Mouse (Mus musculus): ENCODE results near the gene Lmln. TPM values are rescaled to one million over a fixed set of nuclear protein-coding genes. Genes with fewer than 3 reads are reported as not detected.
"Not testable (repeated sequence)": the region's sequence is repeated elsewhere in the genome, so short reads cannot be mapped to it uniquely, and the experiment has no call there.

Gene Lmln
- total RNA-seq, 4 experiments from 2014 or later = 9.2 to 14.9 (median 11.5) TPM

DNA sequence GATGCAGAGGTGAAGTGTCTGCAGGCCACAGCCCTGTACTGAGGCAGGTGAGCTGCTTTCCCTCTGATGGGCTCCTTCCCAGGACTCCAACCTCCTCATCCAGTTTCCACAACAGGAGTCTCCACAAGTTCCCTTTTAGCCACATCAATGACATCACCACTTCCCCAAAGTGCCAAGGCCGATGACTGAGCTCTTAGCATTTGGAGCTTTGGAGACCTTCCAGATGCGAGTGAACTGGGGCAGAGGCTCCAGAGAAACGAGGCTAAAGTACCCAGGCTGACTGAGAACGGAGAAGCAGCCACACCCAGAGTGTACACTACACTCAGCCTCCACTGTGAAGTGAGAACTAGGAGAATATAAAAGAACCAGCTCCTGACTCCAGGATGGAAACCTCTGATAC lies 68.4 kb downstream of the Lmln start:
- DNase-seq (ENCODE audit: low spot score in 2 of 2) = no peak

DNA sequence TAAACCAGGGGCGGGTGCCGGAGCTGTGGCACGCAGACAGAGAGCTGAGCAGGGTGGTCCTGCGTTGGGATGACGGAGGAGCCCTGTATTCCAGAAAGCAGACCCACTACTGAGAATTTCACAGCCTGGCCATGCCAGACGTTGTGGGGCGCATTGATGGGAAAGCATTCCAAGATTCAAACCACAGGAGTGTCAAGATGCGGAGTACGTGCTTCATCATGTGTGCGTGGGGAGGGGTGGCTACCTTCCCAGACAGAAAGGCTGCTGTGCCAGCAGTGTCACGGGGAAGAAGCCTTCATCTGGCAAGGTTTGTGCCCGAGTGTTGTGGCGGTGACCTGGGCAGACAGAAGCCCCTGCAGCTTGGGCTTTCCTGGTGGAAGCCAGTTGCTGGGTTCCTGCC lies 70.9 kb downstream of the Lmln start:
- DNase-seq (ENCODE audit: low spot score in 2 of 2) = no peak

DNA sequence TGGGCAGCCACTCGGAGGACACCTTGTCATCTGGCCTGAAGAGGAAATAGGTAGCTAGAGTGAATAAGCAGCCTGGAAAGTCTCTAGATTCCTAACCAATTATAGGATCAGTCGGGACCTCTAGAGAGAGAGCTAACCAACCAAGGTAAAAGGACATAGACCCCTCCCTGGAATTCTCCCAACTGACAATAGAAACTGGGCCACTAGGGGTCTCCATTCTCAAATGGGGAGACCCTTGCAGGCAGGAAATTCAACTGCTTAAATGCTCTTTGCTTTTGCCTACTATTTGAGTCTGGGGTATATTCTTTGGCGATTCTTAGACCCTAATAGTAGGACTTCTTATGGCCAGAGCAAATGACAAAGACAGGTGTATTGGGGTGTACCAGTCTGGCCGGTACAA lies 72.8 kb downstream of the Lmln start:
- no peak for DNase-seq (ENCODE audit: low spot score in 2 of 2)

DNA sequence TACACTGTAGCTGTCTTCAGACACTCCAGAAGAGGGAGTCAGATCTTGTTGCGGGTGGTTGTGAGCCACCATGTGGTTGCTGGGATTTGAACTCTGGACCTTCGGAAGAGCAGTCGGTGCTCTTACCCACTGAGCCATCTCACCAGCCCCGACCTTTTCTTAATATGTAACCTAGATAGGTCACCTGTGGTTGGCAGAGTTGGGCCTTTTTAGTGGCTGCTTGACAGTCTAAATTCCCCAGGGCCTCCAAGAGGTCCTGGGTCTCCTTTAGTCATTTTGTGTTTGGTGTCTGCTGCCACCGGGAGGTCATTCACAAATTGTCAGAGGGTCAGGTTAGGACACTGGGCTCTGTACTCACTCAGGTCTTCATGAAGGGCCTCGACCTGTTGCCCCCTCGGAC lies 76.7 kb downstream of the Lmln start:
- not testable (repeated sequence) for DNase-seq (ENCODE audit: low spot score in 2 of 2)

DNA sequence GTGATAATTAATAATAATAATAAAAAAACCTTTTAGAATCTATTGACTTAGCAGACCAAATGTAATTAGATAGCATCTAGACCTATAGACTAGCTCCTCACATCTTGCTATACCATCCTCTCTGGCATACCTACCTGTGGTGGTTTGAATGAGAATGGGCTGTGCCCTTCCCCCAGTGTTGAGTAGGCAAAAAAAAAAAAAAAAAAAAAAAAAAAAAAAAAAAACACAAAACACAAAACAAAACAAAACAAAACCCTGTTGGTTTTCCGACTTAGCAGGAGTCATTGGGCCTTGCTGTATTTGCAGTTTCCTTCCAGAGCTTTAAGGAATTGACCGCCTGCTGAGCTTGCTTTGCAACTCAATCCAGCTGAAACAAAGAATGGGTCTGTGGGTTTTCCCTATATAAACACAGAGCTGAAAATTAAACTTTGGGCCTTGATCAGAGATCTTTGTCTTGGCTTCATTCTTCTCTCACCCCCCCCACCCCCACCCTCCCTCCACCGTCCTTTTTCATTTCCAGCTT lies 79.5 kb downstream of the Lmln start:
- no peak for DNase-seq (ENCODE audit: low spot score in 2 of 2)

DNA sequence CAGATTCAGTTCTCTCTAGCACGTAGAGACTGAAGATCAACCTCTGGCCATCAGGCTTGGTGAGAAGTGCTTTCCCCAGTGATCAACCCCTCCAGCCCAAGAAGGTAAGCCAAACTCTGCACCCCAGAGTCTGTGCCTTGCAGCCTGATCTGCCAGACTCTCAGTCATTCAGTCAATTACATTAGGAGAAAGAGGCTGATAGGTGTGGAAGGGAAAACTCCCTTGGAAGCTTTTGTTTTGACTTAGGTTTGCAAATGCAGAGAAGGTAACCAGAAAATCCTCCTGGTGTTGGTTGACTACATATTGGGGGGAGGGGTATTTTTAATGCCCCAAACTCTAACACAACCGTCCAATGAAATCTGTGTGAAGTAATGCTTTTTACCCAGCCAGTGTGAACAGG lies 81.1 kb downstream of the Lmln start:
- no peak for DNase-seq (ENCODE audit: low spot score in 2 of 2)

DNA sequence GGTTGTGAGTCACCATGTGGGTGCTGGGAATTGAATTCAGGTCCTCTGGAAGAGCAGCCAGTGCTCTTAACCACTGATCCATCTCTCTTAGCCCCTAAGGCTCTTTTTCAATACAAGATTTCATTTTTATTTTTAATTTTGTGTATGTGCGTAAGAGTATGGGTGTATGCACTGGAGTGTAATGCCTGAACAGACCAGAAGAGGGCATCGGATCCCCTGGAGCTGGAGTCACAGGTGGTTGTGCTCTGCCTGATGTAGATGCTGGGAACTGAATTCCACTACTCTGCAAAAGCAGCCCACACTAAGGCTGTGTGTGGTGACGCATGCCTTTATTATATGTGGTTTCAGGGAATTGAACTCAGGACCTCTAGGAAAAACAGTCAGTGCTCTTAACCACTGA lies 83.9 kb downstream of the Lmln start:
- no peak for DNase-seq (ENCODE audit: low spot score in 2 of 2)

DNA sequence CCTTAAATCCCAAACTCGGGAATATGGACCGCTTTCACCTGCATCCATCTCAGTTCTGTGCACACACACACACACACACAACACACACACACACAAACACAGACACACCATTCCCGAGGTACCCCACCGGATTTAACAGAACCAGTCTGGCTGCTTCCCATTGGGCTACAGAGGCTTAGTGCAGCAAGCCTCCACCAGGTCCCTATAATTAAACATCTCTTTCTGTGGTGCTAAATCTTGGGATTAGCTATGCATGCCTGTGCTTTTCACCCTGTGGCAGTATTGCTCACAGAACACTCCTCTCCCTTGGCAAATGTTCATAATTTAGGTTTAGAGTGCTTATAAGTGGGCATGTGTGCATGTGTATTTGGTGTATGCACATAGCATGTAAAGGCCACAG lies 85.8 kb downstream of the Lmln start:
- DNase-seq (ENCODE audit: low spot score in 2 of 2) = no peak

DNA sequence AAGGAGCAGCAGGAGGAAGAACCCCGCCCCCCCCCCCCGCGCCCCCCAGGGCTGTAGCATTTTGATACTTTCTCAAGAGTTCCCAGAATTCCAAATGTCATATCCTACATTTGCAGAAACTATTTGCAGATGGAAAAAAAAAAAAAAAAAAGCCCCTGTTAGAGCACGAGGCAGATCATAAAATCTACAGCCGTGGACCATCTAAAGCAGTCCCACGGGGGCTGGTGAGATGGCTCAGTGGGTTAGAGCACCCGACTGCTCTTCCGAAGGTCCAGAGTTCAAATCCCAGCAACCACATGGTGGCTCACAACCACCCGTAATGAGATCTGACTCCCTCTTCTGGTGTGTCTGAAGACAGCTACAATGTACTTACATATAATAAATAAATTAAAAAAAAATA lies 88.6 kb downstream of the Lmln start:
- DNase-seq (ENCODE audit: low spot score in 2 of 2) = not testable (repeated sequence)

DNA sequence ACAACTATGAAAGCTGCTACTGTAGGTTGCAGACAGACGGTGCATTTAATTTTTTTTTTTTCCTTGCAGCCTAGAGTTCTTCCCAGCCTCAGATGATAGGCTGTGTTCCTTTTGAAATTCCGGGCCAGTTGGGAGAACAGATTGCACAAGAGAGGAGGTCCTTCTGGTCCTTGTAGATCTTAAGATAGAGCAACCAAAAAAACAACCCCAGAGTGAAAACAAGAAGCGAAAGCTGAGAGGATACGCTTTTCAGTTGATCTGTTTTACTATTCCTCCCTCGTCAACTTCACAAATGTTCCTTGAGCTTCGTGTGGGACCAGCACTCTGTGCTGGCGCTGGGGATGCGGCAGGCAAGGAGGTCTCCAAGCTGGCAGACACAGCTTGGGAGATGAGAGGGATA lies 89.2 kb downstream of the Lmln start:
- peak in 1 of 2 experiments; percentile 70 for DNase-seq (ENCODE audit: low spot score in 2 of 2)

DNA sequence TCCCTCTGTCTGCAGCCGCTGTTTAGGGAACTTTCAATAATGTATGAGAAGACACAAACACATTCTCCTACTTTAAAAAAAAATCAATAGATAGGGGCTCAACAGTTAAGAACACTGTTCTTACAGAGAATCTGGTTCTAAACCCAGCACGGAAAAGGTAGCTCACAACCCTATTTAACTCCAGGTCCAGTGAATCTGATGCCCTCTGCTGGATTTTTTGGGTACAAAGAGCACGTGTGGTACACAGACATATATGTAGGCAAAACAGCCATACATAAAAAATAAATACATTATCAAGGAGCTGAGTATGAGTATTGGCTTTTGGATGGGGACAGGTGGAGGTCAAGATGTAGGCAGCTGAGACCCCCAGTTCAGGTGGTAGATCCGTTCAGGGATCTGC lies 92.7 kb downstream of the Lmln start:
- no peak for DNase-seq (ENCODE audit: low spot score in 2 of 2)

DNA sequence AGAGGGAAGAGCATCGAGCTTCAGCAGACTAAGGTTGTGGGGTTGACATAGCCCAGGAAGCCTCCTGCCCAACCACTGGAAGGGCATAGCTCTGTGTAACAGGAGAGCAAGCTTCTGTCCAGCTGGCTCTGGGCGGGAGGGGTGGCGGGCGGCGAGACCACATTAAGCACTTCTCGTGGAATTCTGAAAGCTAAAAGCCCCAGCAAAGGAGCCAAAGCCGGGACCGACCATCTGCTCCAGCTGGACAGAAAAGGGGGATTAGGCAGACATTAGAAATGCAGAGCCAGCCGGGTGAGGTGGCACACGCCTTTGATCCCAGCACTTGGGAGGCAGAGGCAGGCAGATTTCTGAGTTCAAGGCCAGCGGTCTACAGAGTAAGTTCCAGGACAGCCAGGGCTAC lies 95.7 kb downstream of the Lmln start:
- no peak for DNase-seq (ENCODE audit: low spot score in 2 of 2)

DNA sequence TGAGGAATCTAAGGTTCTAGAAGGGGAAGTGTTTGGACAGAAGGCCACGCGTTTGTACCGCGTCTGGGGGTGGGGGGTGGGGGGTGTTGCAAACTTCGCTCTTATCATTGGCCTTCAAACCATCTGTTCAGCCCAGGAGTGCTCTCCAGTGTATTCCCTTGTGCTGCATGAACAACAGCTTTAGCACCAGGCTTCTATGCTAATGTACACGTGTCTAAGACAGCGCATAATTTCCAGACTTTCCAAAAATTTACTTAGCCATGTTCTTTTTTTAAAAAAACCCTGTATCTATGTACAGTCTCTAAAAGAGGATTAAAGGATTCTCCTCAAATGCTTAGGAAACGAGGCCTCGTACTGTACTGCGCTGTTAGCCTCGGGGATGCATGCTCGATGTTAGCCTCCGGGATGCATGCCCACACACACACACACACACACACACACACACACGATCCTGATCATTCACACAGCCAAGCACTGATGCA lies 96.3 kb downstream of the Lmln start:
- DNase-seq (ENCODE audit: low spot score in 2 of 2) = no peak

DNA sequence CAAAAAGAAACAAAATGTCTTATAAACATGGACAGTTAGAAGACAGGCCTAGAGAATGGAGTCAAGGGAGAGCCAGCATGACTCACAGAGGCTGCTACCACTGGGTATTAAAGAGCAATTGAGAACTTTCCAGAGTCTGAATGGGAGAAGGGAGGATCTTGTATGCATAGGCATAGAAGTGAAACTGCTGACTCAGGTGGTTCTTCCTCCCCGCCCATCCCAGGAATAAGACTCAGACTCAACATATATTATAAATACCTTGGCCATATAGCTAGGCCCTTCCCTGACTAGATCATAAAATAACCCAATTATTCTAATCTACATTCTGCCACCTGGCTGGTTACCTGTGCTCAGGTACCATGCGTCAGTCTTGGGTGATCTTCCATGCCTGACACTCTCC lies 97.0 kb downstream of the Lmln start:
- DNase-seq (ENCODE audit: low spot score in 2 of 2) = no peak

DNA sequence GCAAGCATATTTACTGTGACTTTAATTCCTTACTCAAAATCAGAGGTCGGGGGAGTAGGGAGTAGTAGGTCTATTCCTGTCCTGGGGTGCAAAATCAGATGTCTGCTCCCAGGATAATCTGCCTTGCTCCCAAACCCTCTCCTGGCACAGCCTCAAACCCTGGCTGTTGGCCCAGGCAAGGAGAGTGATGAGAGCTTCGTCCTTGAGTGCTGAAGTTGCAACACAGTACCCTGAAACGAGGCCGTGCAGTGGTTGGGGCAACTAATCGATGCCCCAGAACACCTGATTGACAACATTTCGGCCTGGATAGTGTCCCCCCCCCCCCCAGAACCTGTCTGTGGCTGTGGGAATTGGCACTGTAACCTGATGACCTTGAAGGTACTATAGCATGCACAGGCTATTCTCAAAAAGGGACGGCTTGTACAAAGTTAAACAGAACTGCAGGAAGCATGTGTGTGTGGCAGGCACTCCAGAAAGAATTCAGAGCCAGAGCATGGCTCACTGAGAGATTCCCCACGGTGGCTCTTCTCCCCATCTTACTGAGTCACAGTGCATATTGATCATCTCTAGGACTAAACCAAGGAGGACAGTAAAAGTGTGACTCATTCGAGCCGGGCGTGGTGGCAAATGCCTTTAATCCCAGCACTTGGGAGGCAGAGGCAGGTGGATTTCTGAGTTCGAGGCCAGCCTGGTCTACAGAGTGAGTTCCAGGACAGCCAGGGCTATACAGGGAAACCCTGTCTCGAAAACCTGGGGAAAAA lies 101.2 kb downstream of the Lmln start:
- no peak for DNase-seq (ENCODE audit: low spot score in 2 of 2)

DNA sequence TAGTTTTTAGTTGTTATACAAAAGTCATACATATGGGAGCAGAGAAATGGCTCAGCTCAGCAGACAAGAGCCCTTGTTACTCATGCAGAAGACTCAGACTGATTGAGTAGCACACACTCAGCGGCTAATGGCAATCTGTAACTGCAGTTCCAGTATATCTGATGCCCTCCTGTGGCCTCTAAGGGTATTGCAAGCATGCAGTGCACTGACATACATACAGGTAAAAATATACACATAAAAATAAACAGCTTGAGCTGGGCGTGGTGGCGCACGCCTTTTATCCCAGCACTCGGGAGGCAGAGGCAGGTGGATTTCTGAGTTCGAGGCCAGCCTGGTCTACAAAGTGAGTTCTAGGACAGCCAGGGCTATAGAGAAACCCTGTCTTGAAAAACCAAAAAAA lies 104.0 kb downstream of the Lmln start:
- DNase-seq (ENCODE audit: low spot score in 2 of 2) = not testable (repeated sequence)

DNA sequence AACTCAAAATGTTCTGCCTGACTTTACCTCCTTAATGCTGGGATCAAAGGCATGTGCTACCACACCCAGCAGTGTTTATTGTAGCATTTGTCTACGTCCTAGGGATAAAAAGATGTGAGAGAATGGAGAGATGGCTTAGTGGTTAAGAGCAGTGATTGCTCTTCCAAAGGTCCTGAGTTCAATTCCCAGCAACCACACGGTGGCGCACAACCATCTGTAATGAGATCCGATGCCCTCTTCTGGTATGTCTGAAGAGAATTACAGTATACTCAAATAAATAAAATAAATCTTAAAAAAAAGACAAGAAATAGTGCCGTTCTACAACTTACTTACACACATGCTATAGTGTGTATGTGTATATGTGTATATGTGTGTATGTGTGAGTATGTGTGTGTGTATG lies 105.2 kb downstream of the Lmln start:
- no peak for DNase-seq (ENCODE audit: low spot score in 2 of 2)

DNA sequence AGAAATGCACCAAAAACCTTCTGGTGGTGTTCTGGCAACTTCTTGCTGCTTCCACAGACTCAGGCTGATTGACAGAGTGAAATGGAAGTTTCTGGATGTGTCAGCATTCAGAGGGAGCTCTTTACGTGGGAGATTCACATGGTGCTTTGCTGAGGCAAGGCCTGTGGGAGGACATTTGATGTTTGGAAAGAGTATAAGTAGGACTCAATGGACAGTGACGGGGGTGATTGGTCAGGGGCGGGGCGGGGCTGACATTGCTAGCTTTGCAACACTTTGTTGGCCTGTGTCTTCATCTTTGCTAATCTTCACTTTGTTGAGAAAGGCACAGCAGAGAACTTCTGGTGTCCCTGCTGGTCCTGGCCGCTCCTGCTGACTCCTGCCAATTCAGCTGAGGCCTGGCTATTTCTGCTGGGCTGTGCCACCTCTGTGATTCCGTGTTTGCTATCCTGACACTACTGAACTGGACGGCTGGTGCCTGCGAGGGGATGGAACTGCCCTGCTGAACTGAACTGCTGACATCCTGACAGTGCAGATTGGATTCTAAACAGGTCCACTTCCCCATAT lies 107.2 kb downstream of the Lmln start:
- DNase-seq (ENCODE audit: low spot score in 2 of 2) = no peak

DNA sequence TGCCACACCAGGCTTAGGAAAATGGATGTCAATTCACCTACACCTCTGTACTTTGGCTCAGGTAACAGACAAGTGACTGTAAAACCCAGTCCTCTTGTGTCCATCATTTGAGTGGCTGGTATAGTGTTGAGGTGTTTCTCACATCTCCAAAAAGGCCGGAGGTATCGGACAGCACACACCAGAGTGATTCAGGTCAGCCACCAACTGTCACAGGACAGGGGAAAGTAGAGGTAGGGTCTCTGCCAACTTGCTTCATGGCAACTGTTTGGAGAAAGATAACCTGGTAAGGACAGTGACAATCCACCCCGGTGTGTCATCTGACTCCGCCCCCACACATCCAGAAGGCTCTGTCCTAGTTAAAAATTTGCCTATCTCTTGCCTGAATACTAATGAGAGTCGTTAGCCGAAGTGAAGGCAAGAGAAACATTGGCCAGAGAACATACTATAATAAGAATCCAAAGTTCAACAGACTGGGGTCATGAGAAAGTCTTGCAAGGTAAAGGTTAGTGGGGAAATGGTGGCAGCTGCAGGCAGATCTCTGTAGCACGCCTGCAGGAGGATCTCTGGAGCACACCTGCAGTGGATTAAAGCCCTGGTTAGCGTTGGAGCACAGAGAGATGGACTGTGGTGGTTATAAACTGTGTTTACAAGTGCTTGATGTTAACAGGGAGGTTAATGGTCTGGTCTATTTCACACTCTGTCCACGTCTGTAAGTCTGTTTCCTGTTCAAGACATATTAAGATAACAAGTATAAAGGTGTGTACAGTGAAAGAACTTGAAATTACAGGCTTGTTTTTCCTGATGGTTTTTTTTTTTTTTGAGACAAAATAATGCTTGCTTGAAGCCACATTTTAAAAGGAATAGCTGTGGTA lies 108.6 kb downstream of the Lmln start:
- DNase-seq (ENCODE audit: low spot score in 2 of 2) = no peak

DNA sequence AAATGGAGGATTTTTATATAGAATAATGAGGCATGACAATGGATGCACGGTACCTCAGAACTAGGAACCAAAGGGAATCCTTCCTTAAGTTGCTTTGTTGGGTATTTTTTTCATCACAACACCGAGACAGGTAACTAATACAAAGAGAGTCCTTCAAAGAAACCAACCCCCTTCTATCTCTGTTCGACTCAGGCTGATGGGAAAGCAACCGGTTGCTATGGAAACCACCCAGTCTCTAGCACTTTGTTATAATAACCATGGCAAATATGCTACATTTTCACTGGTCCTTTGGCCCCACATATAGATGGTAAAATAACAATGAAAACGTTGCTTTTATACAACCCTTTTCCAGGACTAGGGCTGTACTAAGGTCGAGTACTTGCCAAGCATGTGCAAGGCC lies 109.5 kb downstream of the Lmln start:
- DNase-seq (ENCODE audit: low spot score in 2 of 2) = no peak

DNA sequence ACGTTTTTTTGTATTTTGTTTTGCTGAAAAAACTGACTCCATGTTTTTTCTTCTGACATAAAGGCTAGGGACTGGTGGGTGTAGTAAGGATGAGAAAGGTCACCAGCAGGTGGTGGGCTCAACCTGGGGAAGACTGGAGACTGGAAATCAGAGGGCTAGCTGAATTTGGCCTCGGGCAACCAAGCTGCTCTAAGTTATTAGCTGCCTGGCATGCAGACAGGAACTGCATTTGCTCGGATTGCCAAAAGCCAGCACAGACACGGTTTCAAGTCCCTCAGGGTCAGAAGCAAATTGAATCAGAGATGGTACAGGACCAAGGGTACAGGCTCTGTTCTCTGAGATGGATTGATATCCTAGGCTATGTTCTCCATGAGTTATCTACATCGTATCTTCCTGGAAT lies 110.8 kb downstream of the Lmln start:
- DNase-seq (ENCODE audit: low spot score in 2 of 2) = no peak

DNA sequence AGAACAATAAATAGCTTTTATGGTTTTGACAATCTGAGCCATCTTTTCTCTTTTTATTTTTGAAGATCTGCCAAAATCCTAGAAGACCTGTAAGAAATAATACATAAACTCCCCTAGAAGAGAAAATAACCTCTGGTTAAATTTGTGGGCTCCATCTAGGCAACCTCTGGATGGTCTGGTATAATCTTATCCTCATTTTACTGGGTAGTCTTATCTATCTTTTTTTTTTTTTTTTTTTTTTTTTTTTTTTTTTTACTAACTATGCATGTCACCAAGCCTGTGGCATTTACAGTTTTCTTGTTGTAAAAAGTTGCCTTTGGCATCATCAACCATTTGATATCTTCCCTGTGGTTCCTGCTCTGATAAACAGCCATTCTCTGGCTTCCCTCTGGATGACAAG lies 112.4 kb downstream of the Lmln start:
- DNase-seq (ENCODE audit: low spot score in 2 of 2) = no peak
